ENCODE assay signal across 8 mouse cellular contexts in the genomic region with DNA sequence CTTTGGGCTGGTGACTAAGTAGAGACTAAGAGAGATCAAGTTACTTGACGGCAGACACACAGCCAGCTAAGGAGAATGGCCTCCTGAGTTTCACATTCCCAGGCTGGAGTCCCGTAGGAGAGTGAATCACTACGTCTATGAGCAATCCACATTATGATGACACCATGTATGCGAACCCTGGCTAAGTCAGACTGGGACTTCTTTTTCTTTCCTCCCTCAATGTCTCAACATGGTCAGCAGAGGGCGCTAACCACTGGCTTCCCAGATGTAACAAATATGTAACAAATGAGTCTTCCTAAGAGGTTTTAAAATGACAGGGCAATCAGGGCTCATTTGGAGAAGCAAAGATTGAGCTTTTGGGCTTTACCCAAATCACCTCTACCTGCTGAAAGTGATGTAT. TPM values are rescaled to one million over a fixed set of nuclear protein-coding genes. Genes with fewer than 3 reads are reported as not detected.
DNase-seq lines count a peak whose midpoint lies in the region; ATAC-seq and TF ChIP-seq lines count a peak whose summit lies in the region.

No protein-coding gene starts in this region.

- no peak overlapping the region for H3K27ac ChIP-seq in forebrain, postnatal 0 days (ENCODE audit: low read depth, low read length)
- H3K27ac ChIP-seq in forebrain, embryonic 15.5 days (replicated peaks), result no peak overlapping the region
- no peak overlapping the region for H3K27ac ChIP-seq in embryonic facial prominence, embryonic 11.5 days (replicated peaks; ENCODE audit: low read depth, low read length)
- H3K27ac ChIP-seq in lung, postnatal 0 days (ENCODE audit: low read length), result no peak overlapping the region
- no peak overlapping the region for H3K27ac ChIP-seq in stomach, postnatal 0 days (replicated peaks)

- no peaks in the 10 kb centered on the region for H3K9me3 ChIP-seq in forebrain, postnatal 0 days (ENCODE audit: low read length)
- H3K9me3 ChIP-seq in forebrain, embryonic 15.5 days, result no peaks in the 10 kb centered on the region
- no peaks in the 10 kb centered on the region for H3K9me3 ChIP-seq in embryonic facial prominence, embryonic 11.5 days (replicated peaks; ENCODE audit: control insufficient read depth, low read length)
- H3K9me3 ChIP-seq in lung, postnatal 0 days (ENCODE audit: low read length), result no peaks in the 10 kb centered on the region
- no peaks in the 10 kb centered on the region for H3K9me3 ChIP-seq in stomach, postnatal 0 days (ENCODE audit: control insufficient read depth, low read length)

- DNase-seq in forebrain, postnatal 0 days, result peak; percentile 80
- DNase-seq in 3134 (ENCODE audit: extremely low read depth, insufficient read length, low spot score), result peak; percentile 81
- peak; percentile 75 for DNase-seq in adrenal gland, postnatal 14 days
- peak; percentile 81 for DNase-seq in embryonic facial prominence, embryonic 11.5 days (ENCODE audit: low spot score)
- DNase-seq in kidney, postnatal 10 days, result peak; percentile 69
- peak; percentile 81 for DNase-seq in lung, postnatal 0 days (ENCODE audit: low spot score)
- peak; percentile 44 for DNase-seq in stomach, postnatal 0 days (ENCODE audit: low spot score)

- no peaks in the 10 kb centered on the region for H3K36me3 ChIP-seq in forebrain, postnatal 0 days (ENCODE audit: insufficient read depth)
- H3K36me3 ChIP-seq in forebrain, embryonic 15.5 days, result no peaks in the 10 kb centered on the region
- H3K36me3 ChIP-seq in embryonic facial prominence, embryonic 11.5 days (replicated peaks; ENCODE audit: control insufficient read depth, insufficient read depth, low read depth, low read length), result no peaks in the 10 kb centered on the region
- H3K36me3 ChIP-seq in lung, postnatal 0 days (ENCODE audit: insufficient read depth, low read length), result no peaks in the 10 kb centered on the region
- no peaks in the 10 kb centered on the region for H3K36me3 ChIP-seq in stomach, postnatal 0 days (ENCODE audit: control insufficient read depth, insufficient read depth, low read length)

- peak; percentile 57; the same call in 1 of the 2 replicates for ATAC-seq in forebrain, postnatal 0 days
- ATAC-seq in forebrain, embryonic 15.5 days (replicated peaks), result no peak
- ATAC-seq in embryonic facial prominence, embryonic 11.5 days (replicated peaks; ENCODE audit: insufficient number of reproducible peaks, low FRiP score, low TSS enrichment, low read depth), result no peak
- ATAC-seq in lung, postnatal 0 days, result peak; percentile 53; the same call in 1 of the 2 replicates
- ATAC-seq in stomach, postnatal 0 days (ENCODE audit: low FRiP score, low TSS enrichment), result peak; percentile 40; the same call in 1 of the 2 replicates

- no peaks in the 10 kb centered on the region for H3K27me3 ChIP-seq in forebrain, postnatal 0 days (ENCODE audit: insufficient read depth, low read length)
- peaks cover 9% of the 10 kb centered on the region; the same call in 1 of the 2 replicates for H3K27me3 ChIP-seq in forebrain, embryonic 15.5 days
- H3K27me3 ChIP-seq in embryonic facial prominence, embryonic 11.5 days (ENCODE audit: control insufficient read depth, insufficient read depth, low read length), result no peaks in the 10 kb centered on the region; the same call in 1 of the 2 replicates
- H3K27me3 ChIP-seq in lung, postnatal 0 days (replicated peaks; ENCODE audit: insufficient read depth, low read length), result no peaks in the 10 kb centered on the region
- no peaks in the 10 kb centered on the region for H3K27me3 ChIP-seq in stomach, postnatal 0 days (ENCODE audit: control insufficient read depth, insufficient read depth, low read length)

- WGBS in forebrain, postnatal 0 days, result 37% methylated on average over 5 of the region's 5 CpGs
- WGBS in forebrain, embryonic 15.5 days, result 41% methylated on average over 5 of the region's 5 CpGs
- 24% methylated on average over 5 of the region's 5 CpGs for WGBS in embryonic facial prominence, embryonic 11.5 days
- 27% methylated on average over 5 of the region's 5 CpGs for WGBS in lung, postnatal 0 days
- 17% methylated on average over 5 of the region's 5 CpGs for WGBS in stomach, postnatal 0 days

- H3K4me1 ChIP-seq in forebrain, postnatal 0 days (ENCODE audit: insufficient read depth), result peaks cover 4% of the 10 kb centered on the region; the same call in 1 of the 2 replicates
- H3K4me1 ChIP-seq in forebrain, embryonic 15.5 days, result peaks cover 6% of the 10 kb centered on the region; the same call in 1 of the 2 replicates
- H3K4me1 ChIP-seq in embryonic facial prominence, embryonic 11.5 days (ENCODE audit: control insufficient read depth, insufficient read depth, low read length), result no peaks in the 10 kb centered on the region
- H3K4me1 ChIP-seq in lung, postnatal 0 days (ENCODE audit: insufficient read depth, low read depth, low read length), result no peaks in the 10 kb centered on the region
- H3K4me1 ChIP-seq in stomach, postnatal 0 days (replicated peaks; ENCODE audit: control insufficient read depth, insufficient read depth), result no peaks in the 10 kb centered on the region

- no peak overlapping the region for H3K9ac ChIP-seq in forebrain, postnatal 0 days
- H3K9ac ChIP-seq in forebrain, embryonic 15.5 days (replicated peaks), result no peak overlapping the region
- no peak overlapping the region for H3K9ac ChIP-seq in embryonic facial prominence, embryonic 11.5 days (replicated peaks; ENCODE audit: low read length)
- no peak overlapping the region for H3K9ac ChIP-seq in lung, postnatal 0 days (replicated peaks; ENCODE audit: low read depth)
- no peak overlapping the region for H3K9ac ChIP-seq in stomach, postnatal 0 days (ENCODE audit: low read length)

- no peak overlapping the region for H3K4me3 ChIP-seq in forebrain, postnatal 0 days (ENCODE audit: low read depth, low read length)
- H3K4me3 ChIP-seq in forebrain, embryonic 15.5 days, result no peak overlapping the region
- H3K4me3 ChIP-seq in embryonic facial prominence, embryonic 11.5 days (ENCODE audit: low read depth, low read length), result no peak overlapping the region
- no peak overlapping the region for H3K4me3 ChIP-seq in lung, postnatal 0 days (ENCODE audit: low read depth, low read length)
- no peak overlapping the region for H3K4me3 ChIP-seq in stomach, postnatal 0 days (ENCODE audit: low read depth, low read length)

- TF ChIP-seq EP300 in lung, postnatal 0 days (IDR thresholded peaks at IDR 0.05), result no peak
- TF ChIP-seq EP300 in stomach, postnatal 0 days (optimal IDR thresholded peaks at IDR 0.05), result no peak

- peak; percentile 86 for TF ChIP-seq CTCF in forebrain, postnatal 0 days (IDR thresholded peaks at IDR 0.05; ENCODE audit: low read depth)
- peak; percentile 80 for TF ChIP-seq CTCF in lung, postnatal 0 days (IDR thresholded peaks at IDR 0.05)
- TF ChIP-seq CTCF in stomach, postnatal 0 days (IDR thresholded peaks at IDR 0.05; ENCODE audit: low read depth), result peak; percentile 87

- H3K4me2 ChIP-seq in forebrain, postnatal 0 days (ENCODE audit: low read depth), result no peak overlapping the region
- no peak overlapping the region for H3K4me2 ChIP-seq in forebrain, embryonic 15.5 days (replicated peaks)
- no peak overlapping the region for H3K4me2 ChIP-seq in embryonic facial prominence, embryonic 11.5 days (ENCODE audit: low read depth, low read length)
- H3K4me2 ChIP-seq in lung, postnatal 0 days (replicated peaks; ENCODE audit: low read depth, low read length), result no peak overlapping the region
- H3K4me2 ChIP-seq in stomach, postnatal 0 days (replicated peaks; ENCODE audit: low read depth), result no peak overlapping the region

RNA-seq across cellular contexts. Expression of gene Asb18, which starts 36.9 kb away (rescaled TPM):
- total RNA-seq in forebrain, postnatal 0 days (2014; rRNA removed), result 0.54 and 1.4 TPM in 2 replicates
- 0.13 and 0.33 TPM in 2 replicates for polyA plus RNA-seq in forebrain, postnatal 0 days (2015; fragmentation: Nextera tagmentation; extraction: Ambion mirVana)
- 0.19 and 0.31 TPM in 2 replicates for polyA plus RNA-seq in forebrain, embryonic 15.5 days (2015; fragmentation: Nextera tagmentation; extraction: Ambion mirVana)
- total RNA-seq in adrenal gland, postnatal 14 days (2021), result not detected in 2 replicates
- polyA plus RNA-seq in embryonic facial prominence, embryonic 11.5 days (2014; fragmentation: Nextera tagmentation; extraction: Ambion mirVana), result not detected in 2 replicates
- not detected in 2 replicates for polyA plus RNA-seq in lung, postnatal 0 days (2015; fragmentation: Nextera tagmentation; extraction: Ambion mirVana)
- polyA plus RNA-seq in stomach, postnatal 0 days (2015; fragmentation: Nextera tagmentation; extraction: Ambion mirVana), result 0.02 TPM in 1 of 2 replicates, not detected in the other

Comparison
In these comparisons a context has a peak if more than half of its experiments do, and no peak if none do; other contexts are left out.
1. ATAC-seq: peak in forebrain, postnatal 0 days (single experiment), lung, postnatal 0 days (single experiment) and stomach, postnatal 0 days (single experiment); none in forebrain, embryonic 15.5 days (single experiment) and embryonic facial prominence, embryonic 11.5 days (single experiment).
2. Peak in every context shown above with its lines, with median percentiles within 50 percentile points of each other: DNase-seq and CTCF ChIP-seq.